Mouse (Mus musculus) mesoderm, embryonic 11.5 days (tissue): ENCODE measurements around the gene Myo1a.
"Not testable (repeated sequence)": the region's sequence is repeated elsewhere in the genome, so short reads cannot be mapped to it uniquely, and the experiment has no call there.

ENCODE experiments used
- DNase-seq: peaks from one replicate; pipeline ENCODE4 v3.0.0-alpha.2; 2012; ENCODE audit warnings: low read depth, low spot score

The Myo1a gene

GRCm38 (mm10) chr10:127759181-127760110, 54.5 kb downstream of the Myo1a start, which contains the start of the genes Rdh1 and Rdh16f1:
Gene Rdh1 (plus strand): TSS chr10:127759721.
Gene Rdh16f1 (plus strand): TSS chr10:127759787.
- no peak for DNase-seq

- not testable (repeated sequence) for DNase-seq
Observed at GRCm38 (mm10) chr10:127762926-127763325, 58.0 kb downstream of the Myo1a start.

- DNase-seq = no peak
Observed at GRCm38 (mm10) chr10:127763914-127764680, 59.1 kb downstream of the Myo1a start.

GRCm38 (mm10) chr10:127766564-127766963, 61.6 kb downstream of the Myo1a start:
- no peak for DNase-seq
